Mouse (Mus musculus) T-helper 2 cell (primary cell): ENCODE data around the gene Gm20449.
"Not testable (repeated sequence)": the region's sequence is repeated elsewhere in the genome, so short reads cannot be mapped to it uniquely, and the experiment has no call there.

Experiments
- in situ Hi-C: fragments of 300-600 bp; cut with MboI, MseI; formaldehyde crosslinking; loops from one replicate; pipeline ENCODE4 v1.15.1; 2025; ENCODE audit warnings: high pct_unique_total_duplicates

Gene Gm20449

DNA sequence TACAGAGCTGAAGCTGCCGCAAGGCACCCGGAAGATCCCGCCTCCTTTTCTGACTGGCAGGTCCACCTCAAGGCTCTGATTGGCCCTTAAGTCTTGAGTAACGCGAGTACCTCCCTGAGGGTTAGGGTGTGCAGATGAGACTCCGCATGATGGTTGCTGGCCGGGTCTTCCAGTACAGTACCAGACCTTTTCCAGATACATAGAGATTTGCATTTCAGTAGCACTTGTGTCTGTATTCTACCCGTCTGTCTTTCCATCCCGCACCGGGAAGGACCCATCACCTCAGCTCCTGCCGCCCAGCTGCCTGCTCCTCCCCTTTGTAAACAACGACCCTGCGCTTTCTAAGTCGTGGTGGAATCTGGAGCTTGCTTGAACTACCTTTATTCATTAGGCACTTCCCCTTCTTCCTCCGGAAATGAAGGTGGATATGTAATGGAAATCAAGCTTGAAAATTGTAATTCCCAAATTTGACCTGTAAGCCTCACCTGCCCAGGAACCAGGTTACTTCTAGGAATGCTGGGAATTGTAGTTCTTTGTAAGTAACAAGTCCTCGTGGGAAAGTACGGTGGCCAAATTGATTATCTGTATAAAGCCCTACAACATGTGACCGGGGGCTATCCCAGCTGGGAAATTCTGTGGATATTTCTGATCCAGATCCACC is at the start of gene Gm20449, which contains the start of gene AW146154:
Gm20449 (minus strand) TSS at position 29 of the 661 bp plus-strand sequence.
AW146154 (minus strand) TSS at position 502 of the 661 bp plus-strand sequence.
- in situ Hi-C loops, result loop anchor here (5.0 to 25.0 kb wide), 2 partner anchors 107 to 1013 kb away; partner anchors contain the start of genes AI987944 and Zfp141

DNA sequence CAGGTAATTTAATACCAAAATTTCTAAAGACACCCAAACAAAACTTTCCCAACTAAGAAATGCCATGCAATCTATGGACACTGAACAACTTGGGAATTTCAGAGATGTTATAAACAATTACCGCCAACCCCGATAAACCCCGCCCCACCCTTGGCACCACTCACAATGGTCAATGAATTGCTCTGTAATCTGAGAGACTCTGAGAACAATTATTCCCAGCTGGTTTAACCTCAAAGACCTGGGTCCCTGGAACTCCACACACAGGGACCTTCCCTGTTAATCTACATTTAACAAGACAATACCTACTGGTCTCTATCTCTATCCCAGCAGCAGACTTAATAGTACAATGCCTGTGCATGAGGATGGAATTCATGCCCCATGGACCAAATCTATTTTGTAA is 13.5 kb upstream of the Gm20449 start:
- in situ Hi-C loops, result no loop called here

DNA sequence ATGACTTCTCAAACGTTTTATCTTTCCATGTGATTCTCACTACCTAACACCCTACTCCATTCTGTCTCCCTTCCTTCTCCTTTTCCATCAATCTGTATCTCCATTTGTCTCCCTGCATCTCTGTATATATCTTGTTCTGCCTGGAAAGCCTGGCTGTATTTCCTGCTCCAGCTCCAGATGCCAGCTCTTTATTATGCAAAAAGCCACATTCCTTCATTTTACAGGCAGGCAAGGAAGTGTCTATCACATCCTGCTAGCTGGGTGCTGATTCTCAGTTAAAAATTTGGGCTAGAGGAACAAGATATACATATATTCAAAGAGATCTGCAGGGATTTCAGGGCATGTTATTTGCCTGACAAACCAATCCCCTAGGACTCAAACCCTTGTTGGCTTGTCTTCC is 13.0 kb upstream of the Gm20449 start:
- in situ Hi-C loops, result no loop called here

DNA sequence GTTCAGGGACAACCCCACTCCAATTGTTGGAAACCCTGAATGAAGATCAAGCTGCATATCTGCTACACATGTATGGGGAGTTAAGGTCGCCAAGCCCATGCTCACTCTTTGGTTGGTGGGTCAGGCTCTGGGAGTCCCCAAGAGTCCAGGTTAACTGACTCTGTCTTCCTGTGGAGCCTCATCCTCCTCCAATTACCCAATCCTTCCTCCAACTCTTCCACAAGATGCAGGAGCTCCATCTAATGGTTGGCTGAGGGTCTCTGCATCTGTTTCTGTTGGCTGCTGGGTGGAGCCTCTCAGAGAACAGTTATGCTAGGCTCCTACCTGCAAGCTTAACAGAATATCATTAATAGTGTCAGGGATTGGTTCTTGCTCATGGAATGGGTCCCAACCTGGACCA is 3.2 kb upstream of the Gm20449 start:
- in situ Hi-C loops, result no loop called here

DNA sequence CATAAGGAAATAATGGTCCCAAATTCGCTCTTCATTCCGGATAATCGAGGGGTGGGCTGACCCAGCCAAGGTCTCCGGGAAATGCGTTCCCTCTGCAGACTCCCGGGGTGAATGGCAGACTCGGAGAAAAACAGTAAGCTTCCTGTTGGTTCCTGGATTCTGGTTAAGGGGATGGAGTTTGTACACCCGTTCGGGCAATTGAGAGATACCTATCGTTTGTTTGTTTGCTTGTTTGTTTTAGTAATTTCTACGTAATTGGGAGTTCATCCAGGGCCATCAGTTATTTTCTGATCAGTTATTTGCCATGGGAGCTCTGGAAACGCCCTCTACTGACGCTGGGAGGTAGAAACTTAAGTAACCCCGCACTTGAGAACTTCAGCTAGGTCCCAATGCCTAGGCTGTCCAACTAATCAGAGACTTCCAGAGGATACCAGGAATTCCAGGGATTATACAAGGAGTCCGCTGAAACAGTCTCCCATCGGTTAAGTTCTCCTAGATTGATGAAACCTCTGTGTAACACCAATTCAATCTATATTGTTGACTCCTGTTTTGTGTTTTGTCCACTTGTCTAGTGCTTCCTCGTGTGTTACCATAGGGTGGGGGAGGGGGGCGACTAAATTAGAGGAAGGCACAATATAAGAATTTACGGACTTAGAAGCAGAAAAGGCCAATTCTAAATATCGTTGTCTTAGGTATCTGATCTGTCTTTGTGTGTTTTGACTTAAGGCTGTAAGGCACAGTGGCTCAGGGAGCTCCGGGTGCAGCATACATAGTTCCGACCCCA is 1.1 kb upstream of the Gm20449 start:
- in situ Hi-C loops, result no loop called here

DNA sequence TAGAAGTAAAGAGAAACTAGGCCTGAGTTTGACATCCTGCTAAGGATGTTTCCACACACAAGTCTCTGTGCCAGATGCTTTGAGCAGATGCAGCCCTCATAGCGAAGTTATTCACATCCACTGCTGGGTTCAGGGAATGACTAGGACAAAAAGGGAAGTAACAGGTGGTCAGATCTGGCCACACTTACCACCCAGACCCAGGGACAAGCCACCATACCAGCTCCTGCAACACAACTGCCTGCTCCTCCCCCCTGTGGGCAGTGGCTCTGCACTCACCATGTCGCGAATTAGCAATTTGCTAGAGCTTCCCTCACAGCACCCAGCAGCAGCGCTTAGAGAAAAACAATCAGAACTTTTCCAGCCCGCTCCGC is 214 bp downstream of the Gm20449 start:
- in situ Hi-C loops, result loop anchor here (5.0 to 25.0 kb wide), 2 partner anchors 107 to 1013 kb away; partner anchors contain the start of genes AI987944 and Zfp141

DNA sequence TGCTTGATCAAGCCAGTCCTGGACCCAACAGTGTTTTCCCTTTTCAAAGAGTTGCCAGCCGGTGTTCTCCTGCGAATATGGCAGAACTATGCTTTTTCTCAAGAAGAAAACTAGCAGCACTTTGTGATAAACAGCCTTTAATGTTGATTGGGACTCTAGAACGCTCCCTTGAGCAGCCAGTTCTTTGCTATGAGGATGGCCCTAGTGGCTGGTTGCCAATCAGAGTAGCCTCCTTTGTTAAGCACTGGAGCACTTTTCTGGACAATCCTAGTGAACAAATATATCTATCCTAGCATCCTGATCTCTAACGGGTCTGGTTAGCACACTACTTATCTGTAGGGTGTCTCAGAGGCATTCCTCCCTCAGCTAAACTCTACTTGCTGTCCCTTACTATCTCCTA is 753 bp downstream of the Gm20449 start:
- in situ Hi-C loops, result loop anchor here (5.0 to 25.0 kb wide), 2 partner anchors 106 to 1014 kb away; partner anchors contain the start of genes AI987944 and Zfp141

DNA sequence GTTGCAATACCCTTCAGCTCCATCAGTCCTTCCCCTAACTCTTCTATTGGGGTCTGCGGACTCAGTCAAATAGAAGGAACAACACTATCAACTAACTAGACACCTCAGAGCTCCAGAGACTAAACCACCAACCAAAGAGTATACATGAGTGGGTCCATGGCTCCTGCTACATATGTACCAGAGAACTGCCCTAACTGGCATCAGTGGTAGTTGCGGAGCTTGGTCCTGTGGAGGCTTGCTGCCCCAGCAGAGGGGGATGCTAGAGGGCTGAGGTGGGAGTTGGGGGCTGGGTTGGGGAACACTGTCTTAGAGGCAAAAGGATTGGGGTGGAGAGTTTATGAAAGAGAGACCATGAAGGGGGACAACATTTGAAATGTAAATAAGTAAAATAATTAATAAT is 1.3 kb downstream of the Gm20449 start:
- in situ Hi-C loops, result loop anchor here (5.0 to 25.0 kb wide), 2 partner anchors 106 to 1014 kb away; partner anchors contain the start of genes AI987944 and Zfp141

DNA sequence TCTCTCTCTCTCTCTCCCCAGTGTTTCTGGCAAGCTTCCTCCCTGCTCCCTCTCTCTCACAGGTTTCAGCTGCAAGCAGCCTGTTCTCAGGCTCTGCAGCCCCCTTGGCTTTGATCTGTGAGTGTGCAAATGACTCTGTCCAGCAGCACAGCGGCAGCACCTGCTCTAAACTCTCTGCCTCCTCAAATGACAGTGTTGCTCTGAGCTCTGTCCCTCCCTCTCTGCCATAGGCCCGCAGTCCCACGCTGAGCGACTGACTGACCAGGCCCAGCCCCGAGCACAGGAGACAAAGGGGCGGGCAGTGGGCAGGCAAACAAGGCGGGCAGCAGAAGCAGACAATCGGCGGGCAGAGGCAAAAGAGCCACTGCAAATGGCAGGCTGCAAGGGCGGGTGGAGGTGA is 47.4 kb downstream of the Gm20449 start:
- in situ Hi-C loops, result no loop called here

DNA sequence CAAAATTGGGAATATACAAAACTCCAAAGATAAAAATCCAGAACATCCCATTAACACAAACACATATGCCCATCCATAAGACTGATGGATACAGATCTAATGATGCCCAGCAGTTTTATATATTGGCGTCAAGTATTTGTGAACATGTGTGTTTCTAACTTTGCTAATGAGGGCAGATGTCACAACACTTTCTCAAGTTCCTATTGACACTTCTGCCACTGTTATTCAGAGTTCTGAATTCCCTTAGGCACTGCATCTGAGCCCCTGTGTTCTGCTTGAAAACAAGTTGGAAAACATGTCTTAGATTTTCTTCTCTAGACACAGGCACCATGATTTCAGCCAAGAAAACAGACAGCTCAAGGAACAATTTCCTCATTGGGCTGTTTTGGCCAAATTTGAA is 50.6 kb downstream of the Gm20449 start, which contains the start of gene Vmn2r57:
Vmn2r57 (minus strand) TSS at position 101 of the 400 bp plus-strand sequence.
- in situ Hi-C loops, result not testable (repeated sequence)

DNA sequence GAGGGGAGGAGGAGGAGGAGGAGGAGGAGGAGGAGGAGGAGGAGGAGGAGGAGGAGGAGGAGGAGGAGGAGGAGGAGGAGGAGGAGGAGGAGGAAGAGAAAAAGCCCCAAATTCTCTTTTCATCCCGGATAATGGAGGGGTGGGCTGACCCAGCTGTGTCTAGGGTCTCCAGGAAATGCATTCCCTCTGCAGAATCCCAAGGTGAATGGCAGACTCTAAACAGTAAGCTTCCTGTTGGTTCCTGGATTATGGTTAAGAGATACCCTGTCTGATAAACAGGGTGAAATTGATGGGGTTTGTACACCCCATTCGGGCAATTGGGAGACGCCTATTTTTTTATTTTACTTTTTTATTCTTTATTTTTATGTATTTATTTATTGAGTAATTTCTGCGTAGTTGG is 105.1 kb downstream of the Gm20449 start:
- in situ Hi-C loops, result loop anchor here (5.0 to 25.0 kb wide), 4 partner anchors 103 to 1857 kb away; partner anchors contain the start of genes AW146154, Gm20449, Zfp141 and Zfp788

DNA sequence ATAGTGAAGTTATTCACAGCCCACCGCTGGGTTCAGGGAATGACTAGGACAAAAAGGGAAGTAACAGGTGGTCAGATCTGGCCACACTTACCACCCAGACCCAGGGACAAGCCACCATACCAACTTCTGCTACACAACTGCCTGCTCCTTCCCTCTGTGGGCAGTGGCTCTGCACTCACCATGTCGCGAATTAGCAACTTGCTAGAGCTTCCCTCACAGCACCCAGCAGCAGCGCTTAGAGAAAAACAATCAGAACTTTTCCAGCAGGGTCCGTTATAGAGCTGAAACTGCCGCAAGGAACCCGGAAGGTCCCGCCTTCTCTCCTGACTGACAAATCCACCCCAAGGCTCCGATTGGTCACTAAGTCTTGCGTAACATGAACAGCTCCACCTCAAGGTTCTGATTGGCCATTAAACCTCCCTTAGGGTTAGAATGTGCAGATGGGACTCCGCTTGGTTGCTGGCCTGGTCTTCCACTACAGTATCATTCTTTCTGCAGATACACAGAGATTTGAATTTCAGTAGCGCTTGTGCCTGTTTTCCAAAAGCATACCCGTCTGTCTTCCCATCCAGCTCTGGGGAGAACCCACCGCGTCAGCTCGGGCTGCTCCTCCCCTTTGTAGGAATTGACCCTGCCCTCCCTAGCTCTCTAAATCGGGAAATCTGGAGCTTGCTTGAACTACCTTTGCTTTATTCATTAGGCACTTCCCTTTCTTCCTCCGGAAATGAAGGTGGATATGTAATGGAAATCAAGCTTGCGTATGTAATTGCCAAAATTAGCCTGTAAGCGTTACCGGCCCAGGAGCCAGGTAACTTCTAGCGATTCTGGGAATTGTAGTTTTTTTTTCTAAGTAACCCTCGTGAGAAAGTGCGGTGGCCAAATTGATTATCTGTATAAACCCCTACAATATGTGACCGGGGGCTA is 105.9 kb downstream of the Gm20449 start, which contains the start of gene AI987944:
AI987944 (minus strand) TSS at position 332 of the 924 bp plus-strand sequence.
- in situ Hi-C loops, result loop anchor here (5.0 to 25.0 kb wide), 4 partner anchors 104 to 1856 kb away; partner anchors contain the start of genes AW146154, Gm20449, Zfp141 and Zfp788
